Mouse (Mus musculus): ENCODE measurements around the gene Folr1. TPM values are rescaled to one million over a fixed set of nuclear protein-coding genes. Genes with fewer than 3 reads are reported as not detected.

Folr1 gene
- polyA plus RNA-seq (2012; ENCODE audit: low replicate concordance): 15.0 and 17.2 TPM in 2 replicates

DNA sequence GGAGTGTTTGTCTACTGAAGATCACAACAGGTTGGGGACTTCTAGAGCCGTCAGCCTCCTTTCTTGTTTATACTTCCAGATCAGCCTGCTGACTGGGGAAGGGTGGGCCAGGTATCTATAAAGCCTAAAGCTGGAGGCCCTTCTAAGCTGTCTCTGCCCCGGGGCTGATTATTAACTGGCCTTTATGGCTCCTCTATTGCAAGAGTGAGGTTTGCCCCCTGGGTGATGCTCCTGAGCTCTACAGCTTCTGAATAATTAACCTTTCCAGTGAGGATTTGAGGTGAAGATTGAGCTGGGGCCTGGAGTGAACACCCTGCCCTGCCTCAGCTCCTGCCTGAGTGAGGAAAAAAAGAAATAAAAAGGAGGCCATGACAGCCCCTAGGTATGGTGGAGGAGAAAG, at the start of gene Folr1:
Gene Folr1 (minus strand): TSS at position 160 of the 400 bp plus-strand sequence.

DNA sequence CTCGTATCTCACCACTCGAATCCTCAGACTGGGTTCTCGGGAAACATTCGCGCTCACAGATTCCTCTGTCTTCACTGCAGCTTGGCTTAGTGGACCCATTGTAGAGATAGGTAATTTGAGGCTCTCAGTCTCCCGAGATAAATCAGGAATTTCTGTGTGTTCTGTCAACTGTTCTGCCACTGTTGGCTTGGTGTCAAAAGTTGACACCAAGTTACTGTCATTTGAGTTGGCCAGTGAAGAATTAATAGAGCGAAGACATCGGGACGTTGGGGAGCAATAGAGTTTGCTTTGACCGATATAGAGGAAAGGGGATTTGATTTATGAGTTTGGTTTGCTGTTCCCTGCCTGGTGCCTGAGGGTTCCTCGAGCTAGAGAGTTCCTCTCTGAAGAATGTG, 35.7 kb upstream of the Folr1 start, which contains the start of gene Tomt:
Gene Tomt (minus strand): TSS at position 73 of the 395 bp plus-strand sequence.

DNA sequence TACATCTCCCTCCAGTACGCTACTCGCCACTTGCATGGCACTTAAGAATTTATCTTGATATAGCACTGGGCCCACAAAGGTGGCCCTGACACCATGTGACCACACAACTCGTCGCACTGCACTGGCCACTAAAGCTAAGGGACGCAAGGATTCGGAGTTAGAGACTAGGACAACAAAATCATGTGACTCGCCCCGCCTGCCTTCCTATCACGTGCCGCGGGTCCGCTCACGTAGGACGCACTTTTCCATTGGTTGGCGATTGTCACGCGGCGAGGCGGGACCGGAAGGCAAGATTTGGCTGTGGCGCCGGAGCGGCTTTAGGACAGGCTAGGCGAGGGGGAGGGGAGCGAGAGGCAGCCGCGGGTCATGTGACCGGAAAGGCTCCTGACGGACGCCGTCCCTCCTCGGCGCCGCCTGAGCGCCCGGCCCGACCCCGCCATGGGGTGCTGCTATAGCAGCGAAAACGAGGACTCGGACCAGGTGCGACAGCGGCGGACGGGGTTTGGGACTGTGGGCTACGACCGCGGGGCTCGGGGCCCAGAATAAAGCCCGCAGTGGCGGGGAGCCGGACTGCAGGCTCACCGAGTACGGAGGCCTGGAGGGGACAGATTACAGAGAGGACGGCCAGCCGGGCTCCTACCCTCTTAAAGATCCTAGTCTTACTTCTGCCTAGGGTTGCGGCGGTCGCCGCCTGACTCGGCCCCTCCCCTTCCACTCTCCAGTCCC, 35.1 kb upstream of the Folr1 start, which contains the start of gene Lamtor1:
Gene Lamtor1 (plus strand): TSS at position 344 of the 726 bp plus-strand sequence.

DNA sequence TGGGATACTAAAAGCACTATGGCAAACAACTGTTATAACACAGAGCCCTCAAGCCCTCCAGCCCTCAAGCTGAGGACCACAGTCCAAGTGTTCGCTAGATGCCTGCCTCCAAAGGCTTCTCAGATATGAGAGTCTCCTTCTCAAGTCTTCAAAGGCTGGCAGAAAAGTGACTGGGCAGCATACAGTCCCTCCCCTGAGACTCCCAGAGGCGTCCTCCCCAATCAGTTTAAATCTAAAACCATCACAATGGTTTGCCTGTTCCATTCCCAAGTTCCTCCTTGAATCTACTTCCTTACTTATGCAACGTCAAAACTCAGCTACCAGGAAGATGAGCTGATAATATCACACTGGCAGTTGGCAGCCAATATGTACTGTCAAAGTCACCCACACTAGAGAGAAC, 7.2 kb downstream of the Folr1 start, which contains the start of gene Anapc15:
Gene Anapc15 (plus strand): TSS at position 301 of the 400 bp plus-strand sequence.

DNA sequence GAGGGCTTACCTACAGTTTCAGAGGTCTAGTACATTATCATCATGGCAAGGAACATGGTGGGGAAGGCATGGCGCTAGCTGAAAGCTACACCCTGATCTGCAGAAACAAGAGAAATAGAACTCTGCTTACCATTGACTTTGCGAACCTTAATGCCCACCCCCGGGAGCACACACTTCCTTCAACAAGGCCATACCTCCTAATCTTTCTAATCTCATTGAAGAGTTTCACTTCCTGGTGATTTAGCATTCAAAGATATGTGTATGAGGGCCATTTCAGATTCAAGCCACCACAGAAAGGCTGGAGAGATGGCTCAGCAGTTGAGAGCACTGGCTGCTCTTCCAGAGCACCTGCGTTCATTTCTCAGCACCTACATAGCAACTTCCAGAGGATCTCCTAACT, 13.5 kb downstream of the Folr1 start, which contains the start of gene Folr2:
Gene Folr2 (minus strand): TSS at position 101 of the 400 bp plus-strand sequence.

DNA sequence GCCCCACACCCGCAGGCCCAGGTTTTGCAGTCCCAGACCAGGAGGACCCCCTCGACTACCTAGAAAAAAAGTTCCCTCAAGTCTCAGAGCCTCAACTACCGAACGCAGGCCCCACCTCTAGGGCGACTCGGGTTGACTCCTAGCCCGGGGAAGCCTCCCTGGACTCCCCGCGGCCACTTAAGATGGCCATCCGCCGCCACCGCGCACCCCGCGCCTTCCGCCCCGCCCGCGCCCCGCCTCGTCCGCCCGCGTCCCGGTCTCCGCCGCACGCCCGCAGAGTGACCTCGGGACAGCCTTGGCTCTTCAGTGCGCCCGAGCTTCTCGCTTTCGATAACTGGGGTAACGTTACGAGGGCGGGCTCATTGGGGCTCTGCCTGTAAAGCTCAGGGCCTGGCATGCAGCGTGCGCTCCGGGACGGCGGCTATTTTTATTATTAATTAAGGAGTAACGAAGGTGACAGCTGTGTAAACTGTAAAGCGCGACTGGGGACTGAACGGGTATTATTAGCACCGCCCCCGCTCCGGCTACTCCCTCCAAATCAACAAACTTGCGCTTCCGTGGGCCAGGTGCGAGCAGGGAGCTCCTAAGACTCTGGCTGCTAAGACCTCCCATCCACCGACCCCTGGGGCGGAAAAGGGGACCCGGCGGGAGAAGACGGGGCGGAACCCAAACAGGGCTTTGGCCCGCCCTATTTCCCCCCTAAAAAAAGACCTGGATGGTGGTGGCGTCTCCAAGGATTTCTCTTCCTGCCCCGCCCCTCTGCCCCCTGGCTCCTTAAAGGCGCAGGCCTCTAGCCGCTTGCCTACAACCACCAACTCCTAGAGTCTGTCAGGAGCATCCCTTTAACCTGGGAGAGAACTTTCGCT, 32.7 kb downstream of the Folr1 start, which contains the start of gene Inppl1:
Gene Inppl1 (minus strand): TSS at position 624 of the 866 bp plus-strand sequence.

DNA sequence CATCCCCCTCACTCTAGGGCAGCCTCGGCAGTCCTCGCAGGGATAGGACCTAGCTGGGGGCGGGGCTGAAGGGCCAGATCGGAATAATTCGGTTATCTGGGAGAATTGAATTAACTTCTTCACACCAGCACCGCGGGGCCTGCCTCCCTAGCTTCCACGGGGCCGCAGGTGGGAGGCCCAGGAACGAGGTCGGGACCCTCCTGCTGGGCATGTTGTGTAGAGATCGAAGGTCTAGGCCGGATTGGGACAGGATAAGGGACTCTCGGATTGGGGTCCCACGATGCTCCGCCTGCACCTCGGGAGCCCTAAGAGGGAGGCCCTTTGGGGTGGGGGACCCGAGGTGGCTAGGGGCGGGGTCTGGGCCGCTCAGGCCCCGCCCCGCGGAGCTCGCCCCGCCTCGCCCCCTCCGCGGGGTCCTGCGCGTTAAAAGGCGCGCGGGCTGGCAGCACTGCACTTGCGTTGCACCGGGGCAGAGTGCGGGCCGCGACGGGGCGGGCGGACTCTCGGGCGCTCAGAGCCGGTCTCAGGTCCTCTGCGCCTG, 52.7 kb downstream of the Folr1 start, which contains the start of gene Phox2a:
Gene Phox2a (plus strand): TSS at position 453 of the 541 bp plus-strand sequence.

Other genes starting within 250 kb of the Folr1 start
- 17.1 and 46.2 TPM in 2 replicates for gene Clpb, start 207.2 kb downstream of the Folr1 start, polyA plus RNA-seq (2012; ENCODE audit: low replicate concordance)
- 0.10 and 0.22 TPM in 2 replicates for gene Phox2a, start 52.5 kb downstream of the Folr1 start, polyA plus RNA-seq (2012; ENCODE audit: low replicate concordance)
- gene Inppl1, start 32.6 kb downstream of the Folr1 start, polyA plus RNA-seq (2012; ENCODE audit: low replicate concordance): 126 and 174 TPM in 2 replicates
- not detected in 2 replicates for gene Folr2, start 13.6 kb downstream of the Folr1 start, polyA plus RNA-seq (2012; ENCODE audit: low replicate concordance)
- 42.3 and 54.1 TPM in 2 replicates for gene Anapc15, start 7.1 kb downstream of the Folr1 start, polyA plus RNA-seq (2012; ENCODE audit: low replicate concordance)
- 131 and 178 TPM in 2 replicates for gene Lamtor1, start 35.1 kb upstream of the Folr1 start, polyA plus RNA-seq (2012; ENCODE audit: low replicate concordance)
- not detected in 2 replicates for gene Tomt, start 35.6 kb upstream of the Folr1 start, polyA plus RNA-seq (2012; ENCODE audit: low replicate concordance)
- gene Lrrc51, start 63.1 kb upstream of the Folr1 start, polyA plus RNA-seq (2012; ENCODE audit: low replicate concordance): not detected in 2 replicates
- gene Numa1, start 63.3 kb upstream of the Folr1 start, polyA plus RNA-seq (2012; ENCODE audit: low replicate concordance): 74.4 and 142 TPM in 2 replicates
- gene Il18bp, start 147.9 kb upstream of the Folr1 start, polyA plus RNA-seq (2012; ENCODE audit: low replicate concordance): 5.3 and 23.4 TPM in 2 replicates
- gene Rnf121, start 194.7 kb upstream of the Folr1 start, polyA plus RNA-seq (2012; ENCODE audit: low replicate concordance): 0.57 and 3.2 TPM in 2 replicates
- 13.5 and 17.2 TPM in 2 replicates for gene Xndc1, start 194.7 kb upstream of the Folr1 start, polyA plus RNA-seq (2012; ENCODE audit: low replicate concordance)
- gene Xntrpc, start 194.9 kb upstream of the Folr1 start, polyA plus RNA-seq (2012; ENCODE audit: low replicate concordance): 0.64 TPM in 1 of 2 replicates, not detected in the other
- gene Trpc2, start 212.3 kb upstream of the Folr1 start, polyA plus RNA-seq (2012; ENCODE audit: low replicate concordance): 0.15 and 4.1 TPM in 2 replicates
- gene Art1, start 231.0 kb upstream of the Folr1 start, polyA plus RNA-seq (2012; ENCODE audit: low replicate concordance): not detected in 2 replicates
- not detected in 2 replicates for gene Art5, start 238.7 kb upstream of the Folr1 start, polyA plus RNA-seq (2012; ENCODE audit: low replicate concordance)
- gene Chrna10, start 246.0 kb upstream of the Folr1 start, polyA plus RNA-seq (2012; ENCODE audit: low replicate concordance): not detected in 2 replicates